In the genomic region with DNA sequence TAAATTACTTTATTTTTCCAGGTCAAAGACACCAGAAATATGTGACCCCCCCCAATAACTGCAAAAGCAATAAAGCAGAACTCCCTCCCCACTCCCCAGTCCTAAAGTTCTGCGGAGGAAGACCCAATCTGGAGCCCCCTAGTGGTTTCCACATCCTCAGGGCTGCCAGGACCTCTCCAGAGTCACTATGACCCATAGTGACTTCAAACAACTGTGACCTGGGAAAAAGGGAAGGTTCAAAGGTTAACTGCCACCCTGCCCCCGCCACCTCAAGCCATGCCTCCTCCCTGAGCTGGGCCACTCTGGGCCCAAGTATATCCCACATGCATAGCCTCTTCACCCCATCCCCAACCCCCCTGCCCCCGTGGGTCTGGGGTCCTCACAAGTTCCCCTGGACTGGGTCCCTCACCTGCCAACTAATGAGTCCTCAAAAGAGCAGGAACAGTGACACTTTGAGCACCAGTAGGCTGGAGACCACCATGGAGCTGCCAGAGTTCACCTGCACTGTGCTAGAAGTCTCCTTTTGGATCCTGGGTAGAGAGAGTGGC, we compare ENCODE assay signal across 21 mouse cellular contexts. TPM values are rescaled to one million over a fixed set of nuclear protein-coding genes. Genes with fewer than 3 reads are reported as not detected.
DNase-seq lines count a peak whose midpoint lies in the region; ATAC-seq and TF ChIP-seq lines count a peak whose summit lies in the region.
"Had no signal": no experiment of that assay in that cellular context is flagged by ENCODE, and none has a peak within 500 bp of the region (broad histone marks: within the 10 kb centered on the region; RNA-seq: fewer than 3 reads in every experiment).

No protein-coding gene starts in this region.

- intact Hi-C loops in gastrocnemius, adult 2 months (cut with DNase I), result no loop called here

- TF ChIP-seq EP300 in liver, postnatal 0 days (IDR thresholded peaks at IDR 0.05; ENCODE audit: low read depth), result no peak

- no peak overlapping the region for H3K4me3 ChIP-seq in gastrocnemius, adult 2 months
- no peak overlapping the region for H3K4me3 ChIP-seq in kidney, embryonic 15.5 days (replicated peaks)
- H3K4me3 ChIP-seq in liver, postnatal 0 days (ENCODE audit: low read depth, low read length), result no peak overlapping the region
- H3K4me3 ChIP-seq: forebrain, embryonic 12.5 days; hindbrain, embryonic 10.5 days; intestine, embryonic 15.5 days; limb, embryonic 15.5 days; megakaryocyte, embryonic 14.5 days; neural tube, embryonic 13.5 days had no signal

- DNase-seq in gastrocnemius, adult 2 months, result no peak
- DNase-seq in gastrocnemius, adult 8-10 months (ENCODE audit: low spot score in 2 of 2), result no peak
- DNase-seq in kidney, adult 11 months, result no peak
- DNase-seq in liver, postnatal 0 days, result no peak
- DNase-seq in liver, result no peak
- peak; percentile 53 for DNase-seq in yolk sac, embryonic 10.5 days (ENCODE audit: low spot score)
- no peak for DNase-seq in left cerebral cortex, adult 8-10 months (ENCODE audit: low spot score in 2 of 2)
- DNase-seq: adrenal gland, postnatal 10 days; cerebellum, adult 11-12 months; cerebellum, postnatal 36 days; right cerebral cortex, postnatal 14 days; thymus, postnatal 14 days had no signal

- peaks cover 7% of the 10 kb centered on the region; the same call in 1 of the 2 replicates for H3K27me3 ChIP-seq in kidney, embryonic 15.5 days
- no peaks in the 10 kb centered on the region for H3K27me3 ChIP-seq in liver, postnatal 0 days (ENCODE audit: insufficient read depth, low read length)
- H3K27me3 ChIP-seq: intestine, embryonic 15.5 days; limb, embryonic 15.5 days; megakaryocyte, embryonic 14.5 days had no signal

- peaks cover 44% of the 10 kb centered on the region for H3K4me1 ChIP-seq in kidney, embryonic 15.5 days
- peaks cover 30% of the 10 kb centered on the region for H3K4me1 ChIP-seq in liver, postnatal 0 days (ENCODE audit: insufficient read depth)

- no peaks in the 10 kb centered on the region for H3K9me3 ChIP-seq in kidney, embryonic 15.5 days (replicated peaks)
- no peaks in the 10 kb centered on the region for H3K9me3 ChIP-seq in liver, postnatal 0 days (ENCODE audit: low read length)
- H3K9me3 ChIP-seq: forebrain, embryonic 12.5 days; hindbrain, embryonic 10.5 days; intestine, embryonic 15.5 days; limb, embryonic 15.5 days; megakaryocyte, embryonic 14.5 days; neural tube, embryonic 13.5 days had no signal

- no peak overlapping the region for H3K4me2 ChIP-seq in kidney, embryonic 15.5 days
- no peak overlapping the region for H3K4me2 ChIP-seq in liver, postnatal 0 days (ENCODE audit: low read depth, low read length)
- H3K4me2 ChIP-seq: forebrain, embryonic 12.5 days; intestine, embryonic 15.5 days; limb, embryonic 15.5 days; neural tube, embryonic 13.5 days had no signal

- no peak overlapping the region for H3K27ac ChIP-seq in gastrocnemius, adult 2 months
- peak overlapping the region; percentile 77; the same call in 1 of the 2 replicates for H3K27ac ChIP-seq in kidney, embryonic 15.5 days
- H3K27ac ChIP-seq in liver, postnatal 0 days (ENCODE audit: low read depth), result no peak overlapping the region
- H3K27ac ChIP-seq: forebrain, embryonic 12.5 days; hindbrain, embryonic 10.5 days; intestine, embryonic 15.5 days; limb, embryonic 15.5 days; neural tube, embryonic 13.5 days had no signal

- H3K9ac ChIP-seq in kidney, embryonic 15.5 days, result no peak overlapping the region
- H3K9ac ChIP-seq in liver, postnatal 0 days (replicated peaks), result no peak overlapping the region
- H3K9ac ChIP-seq: forebrain, embryonic 12.5 days; intestine, embryonic 15.5 days; limb, embryonic 15.5 days; neural tube, embryonic 13.5 days had no signal

- H3K36me3 ChIP-seq in kidney, embryonic 15.5 days, result no peaks in the 10 kb centered on the region
- no peaks in the 10 kb centered on the region for H3K36me3 ChIP-seq in liver, postnatal 0 days (replicated peaks; ENCODE audit: insufficient read depth, low read length)
- H3K36me3 ChIP-seq: forebrain, embryonic 12.5 days; hindbrain, embryonic 10.5 days; intestine, embryonic 15.5 days; limb, embryonic 15.5 days; neural tube, embryonic 13.5 days had no signal

- no peak for ATAC-seq in kidney, embryonic 15.5 days (replicated peaks; ENCODE audit: low FRiP score)
- ATAC-seq in liver, postnatal 0 days, result no peak
- ATAC-seq: intestine, embryonic 15.5 days had no signal

- peak; percentile 19; the same call in 1 of the 2 replicates for TF ChIP-seq CTCF in gastrocnemius, adult 2 months (IDR thresholded peaks at IDR 0.05)
- TF ChIP-seq CTCF in liver, postnatal 0 days (IDR thresholded peaks at IDR 0.05; ENCODE audit: low read depth), result peak; percentile 31

- 40% methylated on average over 3 of the region's 3 CpGs for WGBS in kidney, embryonic 15.5 days
- 43% methylated on average over 3 of the region's 3 CpGs for WGBS in liver, postnatal 0 days (ENCODE audit: insufficient replicate concordance)

RNA-seq across cellular contexts. Expression of a gene that starts 2.9 kb away (rescaled TPM):
- 1 to 10 TPM; 4.3 to 8.3 TPM for total RNA-seq in gastrocnemius, adult 2 months (2021)
- 1 to 10 TPM; 4.7 to 9.2 (median 7.6) TPM for total RNA-seq in gastrocnemius, adult 8-10 months (2022)
- polyA plus RNA-seq in kidney, embryonic 15.5 days (2015; fragmentation: Nextera tagmentation; extraction: Ambion mirVana), result 50.2 and 53.0 TPM in 2 replicates
- 57.0 and 62.1 TPM in 2 replicates for polyA plus RNA-seq in liver, postnatal 0 days (2015; fragmentation: Nextera tagmentation; extraction: Ambion mirVana)
- total RNA-seq in left cerebral cortex, adult 8-10 months (2022), result 10 to 100 TPM in 1 of 4 experiments, 1 to 10 TPM in 3; 4.1 to 11.8 (median 6.4) TPM

RNA-seq across cellular contexts. Expression of a gene that starts 8.4 kb away (rescaled TPM):
- total RNA-seq in gastrocnemius, adult 2 months (2021), result 10 to 100 TPM; 21.5 to 27.7 TPM
- total RNA-seq in gastrocnemius, adult 8-10 months (2022), result 10 to 100 TPM; 17.7 to 28.7 (median 23.4) TPM
- 98.3 and 99.8 TPM in 2 replicates for polyA plus RNA-seq in kidney, embryonic 15.5 days (2015; fragmentation: Nextera tagmentation; extraction: Ambion mirVana)
- polyA plus RNA-seq in liver, postnatal 0 days (2015; fragmentation: Nextera tagmentation; extraction: Ambion mirVana), result 61.7 and 62.5 TPM in 2 replicates
- 10 to 100 TPM; 38.0 to 44.2 (median 39.9) TPM for total RNA-seq in left cerebral cortex, adult 8-10 months (2022)

RNA-seq across cellular contexts. Expression of a gene that starts 8.8 kb away (rescaled TPM):
- total RNA-seq in gastrocnemius, adult 2 months (2021), result not detected
- total RNA-seq in gastrocnemius, adult 8-10 months (2022), result not detected
- polyA plus RNA-seq in kidney, embryonic 15.5 days (2015; fragmentation: Nextera tagmentation; extraction: Ambion mirVana), result 0.52 and 1.2 TPM in 2 replicates
- polyA plus RNA-seq in liver, postnatal 0 days (2015; fragmentation: Nextera tagmentation; extraction: Ambion mirVana), result 0.20 TPM in 1 of 2 replicates, not detected in the other
- not detected for total RNA-seq in left cerebral cortex, adult 8-10 months (2022)
- total RNA-seq: layer of hippocampus, adult 8-10 months; left cerebral cortex, postnatal 25 days had no signal

RNA-seq across cellular contexts. Expression of a gene that starts 22.8 kb away (rescaled TPM):
- total RNA-seq in gastrocnemius, adult 2 months (2021), result 10 to 100 TPM in 1 of 2 experiments, 1 to 10 TPM in 1; 9.3 to 11.6 TPM
- 1 to 10 TPM; 6.6 to 9.5 (median 8.2) TPM for total RNA-seq in gastrocnemius, adult 8-10 months (2022)
- 136 and 143 TPM in 2 replicates for polyA plus RNA-seq in kidney, embryonic 15.5 days (2015; fragmentation: Nextera tagmentation; extraction: Ambion mirVana)
- polyA plus RNA-seq in liver, postnatal 0 days (2015; fragmentation: Nextera tagmentation; extraction: Ambion mirVana), result 29.1 and 31.1 TPM in 2 replicates
- total RNA-seq in left cerebral cortex, adult 8-10 months (2022), result 10 to 100 TPM in 2 of 4 experiments, 1 to 10 TPM in 2; 7.0 to 11.7 (median 9.6) TPM

RNA-seq across cellular contexts. Expression of a gene that starts 24.3 kb away (rescaled TPM):
- not detected for total RNA-seq in gastrocnemius, adult 2 months (2021)
- total RNA-seq in gastrocnemius, adult 8-10 months (2022), result not detected
- polyA plus RNA-seq in kidney, embryonic 15.5 days (2015; fragmentation: Nextera tagmentation; extraction: Ambion mirVana), result 10.6 and 12.8 TPM in 2 replicates
- polyA plus RNA-seq in liver, postnatal 0 days (2015; fragmentation: Nextera tagmentation; extraction: Ambion mirVana), result 0.62 and 0.66 TPM in 2 replicates
- total RNA-seq in left cerebral cortex, adult 8-10 months (2022), result under 1 TPM in 2 of 4 experiments, not detected in 2; 0.27 to 0.70 TPM
- polyA plus RNA-seq: neural tube, embryonic 13.5 days had no signal
